Mouse (Mus musculus) kidney, postnatal 36 days (tissue): ENCODE results near the gene Luc7l3.

Source experiments
- DNase-seq, 2 experiments: peaks; one replicate each; pipeline ENCODE4 v3.0.0; 2021 to 2022; ENCODE audit warnings: mixed read lengths in 2 of 2

Luc7l3 gene

GRCm38 (mm10) chr11:94253691-94254090 lies 68.1 kb downstream of the Luc7l3 start:
- no peak for DNase-seq

DNA sequence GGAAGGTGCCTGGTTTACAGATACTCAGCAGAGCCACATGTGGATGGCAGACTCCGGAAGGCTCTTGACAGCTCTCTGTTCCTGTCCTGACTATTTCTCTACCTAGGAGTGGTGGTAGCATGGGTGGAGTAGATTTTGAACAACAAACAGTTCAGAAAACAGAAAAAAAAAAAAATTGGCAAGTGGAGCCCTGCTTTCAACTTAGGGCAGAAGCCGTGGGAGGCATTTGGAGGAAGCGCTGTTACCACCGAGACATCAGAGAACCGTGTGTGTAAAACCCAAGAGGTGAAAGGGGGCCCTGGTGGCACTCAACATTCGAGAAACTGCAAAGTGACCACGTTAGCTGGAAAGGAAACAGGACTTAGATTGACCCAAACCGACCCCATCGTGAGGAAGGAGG lies 68.6 kb downstream of the Luc7l3 start:
- DNase-seq: no peak

- DNase-seq: no peak
These were observed 75.1 kb downstream of the Luc7l3 start for GRCm38 (mm10) chr11:94246789-94247061.

- DNase-seq: no peak
These were observed 75.6 kb downstream of the Luc7l3 start, which contains the start of gene Wfikkn2 for GRCm38 (mm10) chr11:94245955-94246788. Gene Wfikkn2, minus strand, starts transcription at chr11:94246005.

GRCm38 (mm10) chr11:94244385-94244784 lies 77.4 kb downstream of the Luc7l3 start:
- DNase-seq: no peak

- DNase-seq: peak in 1 of 2 experiments; percentile 10
These were observed 78.2 kb downstream of the Luc7l3 start for GRCm38 (mm10) chr11:94243422-94244180.

- DNase-seq: peak in 1 of 2 experiments; percentile 43
These were observed 78.9 kb downstream of the Luc7l3 start for GRCm38 (mm10) chr11:94242760-94243421.

DNA sequence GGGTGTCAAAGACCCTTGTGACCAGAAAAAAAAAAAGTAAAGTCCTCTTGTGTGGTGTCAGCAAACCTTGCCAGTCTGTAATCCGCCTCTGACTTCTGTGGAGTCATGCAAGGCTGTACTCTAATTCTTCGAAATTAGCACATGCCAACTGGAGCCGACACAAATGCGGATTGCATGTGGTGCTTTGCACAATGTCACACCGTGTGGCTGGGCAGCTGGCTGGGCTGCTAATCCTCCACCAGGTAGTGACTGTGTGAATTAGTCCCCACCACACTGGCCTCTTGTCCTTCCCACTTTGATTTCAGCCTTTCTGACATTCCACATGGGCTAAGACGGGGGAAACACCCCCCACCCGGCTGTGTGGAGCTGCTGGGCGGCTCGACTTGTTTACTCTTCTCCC lies 82.1 kb downstream of the Luc7l3 start:
- no peak for DNase-seq

DNA sequence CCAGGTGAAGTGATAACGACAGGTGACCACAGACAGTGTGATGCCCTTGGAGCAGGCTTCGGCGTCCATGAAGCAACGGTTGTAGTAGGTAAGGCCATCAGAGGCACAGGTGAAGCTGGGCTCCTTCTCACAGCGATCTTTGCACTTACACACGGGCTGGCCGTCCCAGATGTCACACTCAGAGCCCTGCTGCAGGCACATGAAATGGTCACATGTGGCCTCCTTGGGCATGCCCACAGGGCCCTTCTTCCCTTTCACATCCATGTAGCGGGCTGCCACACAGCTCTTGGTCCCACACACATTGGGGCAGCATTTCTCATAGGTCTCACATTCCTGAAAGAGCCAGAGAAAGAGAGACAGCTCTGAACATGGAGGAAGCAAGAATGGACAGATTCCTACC lies 83.0 kb downstream of the Luc7l3 start:
- DNase-seq: no peak
